Mouse (Mus musculus) neutrophil, adult 5-6 weeks (primary cell): Measurements from ENCODE around the gene Cwc27. TPM values are rescaled to one million over a fixed set of nuclear protein-coding genes. Genes with fewer than 3 reads are reported as not detected.
A peak's percentile ranks its signal among the peaks of the same experiment; 100 is the strongest.

Experiments
- ATAC-seq: fragments of 151-379, 151-347 bp; 2 replicates; pipeline ENCODE4 v1.8.0; 2017; ENCODE audit warnings: mild to moderate bottlenecking, moderate TSS enrichment; ENCODE audit not compliant: insufficient number of reproducible peaks, poor library complexity, low FRiP score, severe bottlenecking; ENCODE audit errors: extremely low read depth
- total RNA-seq: library from RNA; stranded (forward); fragments of 200-1000 nt; gene quantifications from 2 replicates; pipeline ENCODE4 v1.2.3, GENCODE M21; 2017

The Cwc27 gene
- total RNA-seq, 1 experiment from 2014 or later: 28.7 TPM

DNA sequence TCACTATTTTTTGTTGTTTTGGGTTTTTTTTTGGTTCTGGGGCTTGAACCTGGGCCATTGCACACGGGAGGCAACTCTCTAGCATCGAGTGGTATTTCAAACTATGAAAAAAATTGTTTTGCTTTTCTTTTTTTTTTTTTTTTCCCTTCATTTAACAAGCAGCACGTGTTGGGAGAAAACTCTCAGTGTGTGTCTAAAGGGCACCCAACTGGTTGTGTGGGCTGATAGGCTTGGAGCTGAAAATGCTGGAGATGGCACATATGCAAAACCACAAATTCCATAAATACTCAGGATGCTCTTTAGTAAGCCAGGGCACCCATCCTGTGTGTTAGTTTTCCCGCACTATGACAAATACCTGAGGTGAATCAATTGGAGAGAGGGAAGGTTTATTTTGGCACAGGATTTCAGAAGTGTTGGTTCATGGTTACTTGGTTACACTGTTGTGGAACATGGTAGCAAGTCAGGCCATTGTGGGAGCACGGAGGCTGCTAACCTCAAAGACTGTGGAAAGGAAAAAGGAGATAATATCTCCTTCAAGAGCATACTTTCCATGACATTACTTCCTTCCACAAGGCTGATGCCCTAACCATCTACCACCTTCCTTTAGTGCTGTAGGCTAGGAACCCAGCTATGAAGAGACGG, 194.7 kb downstream of the Cwc27 start:
- no peak for ATAC-seq

GRCm38 (mm10) chr13:104620423-104620822, 196.5 kb downstream of the Cwc27 start:
- no peak for ATAC-seq

DNA sequence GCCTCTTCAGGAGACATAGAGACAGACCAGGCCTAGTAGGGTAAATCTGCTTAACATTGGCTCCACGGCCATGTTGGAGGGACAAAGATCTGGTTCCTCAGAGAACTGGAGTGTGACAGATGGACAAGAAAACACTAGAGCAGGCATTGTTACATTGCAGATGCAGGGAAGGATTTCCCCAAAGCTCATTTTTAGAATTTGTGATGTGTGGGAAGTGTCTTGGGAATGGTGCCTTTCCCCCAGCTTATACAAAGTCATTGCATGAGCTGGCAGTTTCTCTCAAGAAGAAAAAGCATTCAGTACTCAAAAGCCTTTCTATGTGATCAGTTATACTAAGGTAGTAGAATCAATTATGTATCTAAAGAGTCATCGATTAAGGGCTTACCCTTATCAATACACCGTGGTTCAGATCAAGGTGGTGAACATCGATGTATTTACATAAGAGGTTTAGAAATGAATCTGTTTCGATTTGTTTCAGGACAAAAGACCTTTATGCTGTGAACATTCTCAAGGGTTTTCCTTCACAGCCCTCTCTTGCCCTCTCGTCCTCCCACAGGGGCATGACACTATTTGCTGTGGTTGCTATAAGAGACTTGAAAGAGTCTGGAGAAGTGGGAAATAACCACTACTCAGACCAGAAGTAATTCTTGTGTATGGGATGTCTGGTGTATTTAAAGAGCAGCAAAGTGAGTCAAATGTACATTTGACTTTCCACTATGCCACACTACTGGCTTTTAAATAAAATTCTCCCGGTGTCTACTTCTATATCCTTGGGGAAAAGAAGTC, 197.2 kb downstream of the Cwc27 start:
- no peak for ATAC-seq

DNA sequence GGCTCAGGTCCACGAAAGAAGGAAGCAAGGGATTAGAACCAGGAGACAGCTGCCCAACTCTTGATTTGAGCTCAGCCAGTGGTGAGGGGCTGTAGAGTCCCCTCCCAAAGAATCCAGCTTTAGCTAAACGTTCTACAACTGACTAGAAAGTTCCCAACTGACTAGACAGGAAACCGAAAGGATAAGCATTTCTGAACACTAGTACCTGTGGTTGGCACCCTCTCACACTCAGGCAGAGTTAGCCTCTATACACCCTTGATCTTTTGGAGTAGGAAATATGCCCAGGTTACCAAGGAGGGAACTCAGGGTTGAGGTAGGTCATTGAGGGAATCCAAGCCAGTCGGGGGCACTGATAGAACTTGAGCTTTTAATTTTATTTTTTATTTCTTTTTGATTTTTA, 199.7 kb downstream of the Cwc27 start:
- ATAC-seq: no peak

GRCm38 (mm10) chr13:104615999-104616810, 200.7 kb downstream of the Cwc27 start:
- no peak for ATAC-seq

GRCm38 (mm10) chr13:104615111-104615510, 201.8 kb downstream of the Cwc27 start:
- ATAC-seq: no peak

DNA sequence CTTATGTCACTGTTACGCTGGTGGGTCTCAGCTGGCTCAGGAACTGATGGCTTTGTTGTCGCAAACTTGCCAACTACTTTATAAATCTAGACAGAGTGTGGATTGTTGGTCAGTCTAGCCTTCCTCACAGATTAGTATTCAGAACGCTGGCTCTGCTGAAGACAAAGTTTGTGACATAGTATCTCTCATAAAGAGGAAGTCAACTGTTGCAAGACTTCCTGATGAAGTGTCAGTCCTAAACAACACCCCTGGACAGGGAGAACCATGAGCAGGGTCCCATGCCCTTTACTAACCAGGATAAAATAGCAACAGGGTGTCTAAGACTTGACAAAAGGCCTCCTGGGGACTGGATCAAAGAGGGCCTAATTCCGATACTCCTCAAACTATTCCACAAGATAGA, 205.6 kb downstream of the Cwc27 start:
- peak; percentile 85 for ATAC-seq

- peak; percentile 62 for ATAC-seq
Measured at GRCm38 (mm10) chr13:104610210-104611111, 206.5 kb downstream of the Cwc27 start.

GRCm38 (mm10) chr13:104608516-104608915, 208.4 kb downstream of the Cwc27 start:
- no peak for ATAC-seq

DNA sequence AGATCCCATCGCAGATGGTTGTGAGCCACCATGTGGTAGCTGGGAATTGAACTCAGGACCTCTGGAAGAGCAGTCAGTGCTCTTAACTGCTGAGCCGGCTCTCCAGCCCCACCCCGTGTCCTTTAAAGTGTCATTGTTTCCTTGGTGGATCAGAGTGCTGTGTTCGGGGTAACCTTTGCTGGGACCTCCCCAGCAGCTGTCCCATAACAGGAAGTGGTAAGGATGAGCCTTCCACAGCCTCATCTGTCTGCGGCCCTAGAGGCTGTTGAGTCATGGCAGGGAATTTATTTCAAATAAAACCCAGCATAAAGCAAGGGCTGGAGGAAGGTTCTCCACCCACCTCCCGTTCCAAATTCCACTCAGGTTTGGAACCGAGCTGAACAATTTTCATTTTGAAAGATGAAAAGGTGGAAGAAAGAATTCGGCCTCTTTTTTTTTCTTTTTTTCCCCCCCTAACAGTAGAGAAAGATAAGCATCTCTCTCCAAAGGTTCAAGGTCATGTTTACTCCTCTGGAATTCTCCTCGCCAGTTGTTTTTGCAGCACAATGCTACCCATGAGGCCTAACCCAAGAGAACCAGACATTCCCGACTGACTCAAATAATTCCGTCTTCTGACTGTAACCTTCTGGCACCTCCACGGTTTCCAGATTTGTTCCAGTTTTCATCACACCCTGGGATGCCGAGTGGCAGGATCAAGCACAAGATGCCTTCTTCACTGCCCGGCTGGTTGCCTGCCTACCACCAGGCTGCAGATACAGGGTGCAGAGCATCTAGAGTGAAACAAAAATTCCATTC, 210.0 kb downstream of the Cwc27 start:
- ATAC-seq: 0 out of 2 replicates have a peak, but pooled peaks have one; percentile 24

GRCm38 (mm10) chr13:104605111-104605510, 211.8 kb downstream of the Cwc27 start:
- no peak for ATAC-seq

GRCm38 (mm10) chr13:104602197-104602596, 214.7 kb downstream of the Cwc27 start:
- no peak for ATAC-seq

DNA sequence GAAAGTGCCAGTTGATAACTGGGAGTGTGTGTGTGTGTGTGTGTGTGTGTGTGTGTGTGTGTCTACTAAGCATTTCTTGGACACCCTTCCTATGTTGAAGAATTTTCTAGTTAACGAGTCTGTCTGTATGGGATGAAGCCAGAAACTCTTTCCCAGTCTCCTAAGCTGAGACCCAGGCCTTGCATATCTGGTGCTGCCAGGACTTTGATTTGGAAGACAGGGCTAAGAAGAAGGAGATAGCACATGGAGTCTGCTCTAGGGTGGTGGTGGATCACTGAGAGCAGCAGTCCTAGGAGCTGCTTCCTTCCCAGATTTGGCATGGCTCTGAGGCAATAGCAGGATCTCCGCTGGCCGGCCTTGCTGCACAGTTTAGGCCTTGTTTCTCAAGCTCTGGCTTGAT, 215.2 kb downstream of the Cwc27 start:
- no peak for ATAC-seq

DNA sequence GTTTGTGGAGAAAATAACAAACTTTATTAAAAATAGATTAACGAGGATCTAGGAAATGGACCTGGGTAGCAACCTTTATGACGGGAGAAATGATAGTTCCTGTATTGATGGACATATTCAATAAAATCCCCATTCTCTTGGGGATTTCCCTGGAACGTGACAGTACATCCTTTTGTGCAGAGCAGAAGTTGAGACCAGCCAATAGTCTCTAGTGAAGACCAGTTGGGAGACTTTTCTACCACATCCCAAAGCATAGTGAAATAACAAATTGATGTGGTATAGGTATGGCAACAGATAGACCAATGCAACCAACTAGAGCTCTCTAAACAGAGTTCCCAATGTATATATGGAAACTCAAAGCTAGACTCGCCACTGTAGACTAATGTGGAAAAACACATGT, 220.7 kb downstream of the Cwc27 start:
- ATAC-seq: no peak

GRCm38 (mm10) chr13:104594820-104595351, 222.1 kb downstream of the Cwc27 start:
- ATAC-seq: no peak

GRCm38 (mm10) chr13:104590931-104591330, 226.0 kb downstream of the Cwc27 start:
- no peak for ATAC-seq

- no peak for ATAC-seq
Measured at GRCm38 (mm10) chr13:104590097-104590607, 226.8 kb downstream of the Cwc27 start.

DNA sequence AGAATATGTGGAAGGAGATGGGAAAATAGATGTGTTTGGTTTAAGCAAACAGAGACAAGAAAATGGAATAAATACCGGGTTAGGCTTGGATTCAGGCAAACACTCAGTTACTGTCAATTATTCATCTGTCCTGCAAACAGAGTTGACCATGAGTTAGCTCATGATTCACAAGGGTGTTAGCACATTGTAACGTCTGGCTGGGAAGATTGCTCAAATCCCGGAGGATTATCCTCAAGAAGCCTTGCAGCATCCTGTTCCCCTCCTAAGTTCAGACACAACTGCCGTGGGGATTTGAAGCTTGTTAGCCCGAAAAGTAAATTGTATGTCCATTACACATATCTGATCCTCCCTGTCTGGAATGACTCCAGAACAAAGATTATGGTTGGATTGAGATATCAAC, 228.6 kb downstream of the Cwc27 start:
- ATAC-seq: no peak
